Mouse (Mus musculus) midbrain, postnatal 0 days (tissue): Measurements from ENCODE around the gene Sertad3. TPM values are rescaled to one million over a fixed set of nuclear protein-coding genes. Genes with fewer than 3 reads are reported as not detected.

ENCODE experiments used
- ATAC-seq: fragments of 200-750 bp; cut with Nextera tagmentation; 2 replicates; pipeline ENCODE4 v1.8.0; 2017; ENCODE audit warnings: moderate number of reproducible peaks, mild to moderate bottlenecking, moderate TSS enrichment, moderate library complexity; ENCODE audit not compliant: low FRiP score
- DNase-seq: peaks from one replicate; pipeline ENCODE4 v3.0.0-alpha.2; 2015; ENCODE audit warnings: low spot score
- H3K27ac ChIP-seq: fragments of 300-500 bp; sonication (generic); 2 replicates; pipeline ENCODE4 v1.5.1; 2014; ENCODE audit warnings: low read depth, mild to moderate bottlenecking, low read length, mixed read lengths
- H3K27me3 ChIP-seq: fragments of 300-500 bp; sonication (generic); 2 replicates; pipeline ENCODE4 v1.6.1; 2014; ENCODE audit warnings: low read length, control low read depth, mixed read lengths; ENCODE audit not compliant: insufficient read depth
- H3K36me3 ChIP-seq: fragments of 300-500 bp; sonication (generic); 2 replicates; pipeline ENCODE4 v1.6.1; 2014; ENCODE audit warnings: low read length, control low read depth, mixed read lengths; ENCODE audit not compliant: insufficient read depth
- H3K4me1 ChIP-seq: fragments of 300-500 bp; sonication (generic); 2 replicates; pipeline ENCODE4 v1.6.1; 2014; ENCODE audit warnings: mild to moderate bottlenecking, control low read depth, antibody characterized with exemption, low read length, mixed read lengths; ENCODE audit not compliant: insufficient read depth
- H3K4me2 ChIP-seq: fragments of 300-500 bp; sonication (generic); 2 replicates; pipeline ENCODE4 v1.6.1; 2014; ENCODE audit warnings: low read depth, mild to moderate bottlenecking, low read length, mixed read lengths; ENCODE audit not compliant: poor library complexity, severe bottlenecking
- H3K4me3 ChIP-seq: fragments of 300-500 bp; sonication (generic); 2 replicates; pipeline ENCODE4 v1.5.1; 2014; ENCODE audit warnings: low read depth, mild to moderate bottlenecking, low read length, moderate library complexity
- H3K9ac ChIP-seq: fragments of 300-500 bp; sonication (generic); replicated peaks from 2 replicates; pipeline ENCODE4 v1.6.1; 2014; ENCODE audit warnings: mild to moderate bottlenecking, low read length, moderate library complexity, mixed read lengths; ENCODE audit not compliant: poor library complexity, severe bottlenecking
- H3K9me3 ChIP-seq: fragments of 300-500 bp; sonication (generic); 2 replicates; pipeline ENCODE4 v1.6.1; 2016; ENCODE audit warnings: low read length, control low read depth
- CTCF ChIP-seq: IDR thresholded peaks from 2 replicates; pipeline ENCODE4 v1.5.1; 2016; ENCODE audit warnings: antibody characterized with exemption, mild to moderate bottlenecking
- WGBS: fragments of 180-500 bp; shearing (Covaris S2); extraction: QIAGEN DNeasy Blood & Tissue Kit; methylation state at CpG from one replicate; pipeline ENCODE4 v1.1.7; 2014; 5-methylcytosine and 5-hydroxymethylcytosine counted together
- polyA plus RNA-seq: library from polyadenylated mRNA; unstranded; fragments of >200 nt; fragmentation: Nextera tagmentation; extraction: Ambion mirVana; gene quantifications from 2 replicates; pipeline ENCODE4 v1.2.1, GENCODE M21; 2015
- total RNA-seq: library from RNA; depleted of rRNA; stranded (reverse); fragments of >200 nt; gene quantifications from 2 replicates; pipeline ENCODE4 v1.2.3, GENCODE M21; 2014

Gene Sertad3
- total and polyA plus RNA-seq, 2 experiments from 2014 or later = 4.3 to 5.0 TPM

- Histone ChIP-seq H3K9ac (no peak overlapping the region), H3K27me3 (no peaks in the 10 kb centered on the region), H3K9me3 (no peaks in the 10 kb centered on the region), H3K4me3 (no peak overlapping the region), H3K36me3 (no peaks in the 10 kb centered on the region), H3K4me2 (no peak overlapping the region), H3K27ac (no peak overlapping the region), H3K4me1 (no peaks in the 10 kb centered on the region)
- no peak for ATAC-seq
- DNase-seq = no peak
- no peak for TF ChIP-seq CTCF
- 97% methylated on average over 3 of the region's 3 CpGs for WGBS
Measured at GRCm38 (mm10) chr7:27455273-27455672, 18.3 kb upstream of the Sertad3 start.

- H3K27ac ChIP-seq = no peak overlapping the region
- no peak for TF ChIP-seq CTCF
- no peak for DNase-seq
Measured at GRCm38 (mm10) chr7:27458614-27459013, 15.0 kb upstream of the Sertad3 start.

GRCm38 (mm10) chr7:27459640-27460039, 13.9 kb upstream of the Sertad3 start:
- no peaks in the 10 kb centered on the region for H3K36me3 ChIP-seq
- no peak overlapping the region for H3K4me2 ChIP-seq
- H3K9me3 ChIP-seq = no peaks in the 10 kb centered on the region
- no peak for TF ChIP-seq CTCF
- no peak overlapping the region for H3K4me3 ChIP-seq
- no peak overlapping the region for H3K27ac ChIP-seq
- H3K9ac ChIP-seq = no peak overlapping the region
- ATAC-seq (no peak), DNase-seq (no peak)
- H3K4me1 ChIP-seq = no peaks in the 10 kb centered on the region
- H3K27me3 ChIP-seq = no peaks in the 10 kb centered on the region
- 90% methylated on average over 5 of the region's 5 CpGs for WGBS

More at GRCm38 (mm10) chr7:27458614-27459013, 15.0 kb upstream of the Sertad3 start:
- WGBS = 79% methylated on average over 4 of the region's 4 CpGs
- Histone ChIP-seq H3K9ac (no peak overlapping the region), H3K9me3 (no peaks in the 10 kb centered on the region), H3K36me3 (no peaks in the 10 kb centered on the region), H3K4me3 (no peak overlapping the region), H3K4me2 (no peak overlapping the region), H3K27me3 (no peaks in the 10 kb centered on the region), H3K4me1 (no peaks in the 10 kb centered on the region)
- ATAC-seq = no peak

GRCm38 (mm10) chr7:27460477-27460876, 13.1 kb upstream of the Sertad3 start:
- H3K27me3 ChIP-seq = no peaks in the 10 kb centered on the region
- H3K27ac ChIP-seq = no peak overlapping the region
- no peaks in the 10 kb centered on the region for H3K9me3 ChIP-seq
- no peak for DNase-seq
- no peak for TF ChIP-seq CTCF
- H3K4me2 ChIP-seq = no peak overlapping the region
- no peaks in the 10 kb centered on the region for H3K36me3 ChIP-seq
- no peak for ATAC-seq
- 86% methylated on average over 6 of the region's 6 CpGs for WGBS
- H3K4me1 ChIP-seq = no peaks in the 10 kb centered on the region
- no peak overlapping the region for H3K4me3 ChIP-seq
- no peak overlapping the region for H3K9ac ChIP-seq

- Histone ChIP-seq H3K9me3 (no peaks in the 10 kb centered on the region), H3K27ac (no peak overlapping the region), H3K4me1 (no peaks in the 10 kb centered on the region), H3K27me3 (no peaks in the 10 kb centered on the region), H3K4me3 (no peak overlapping the region), H3K36me3 (no peaks in the 10 kb centered on the region), H3K4me2 (no peak overlapping the region), H3K9ac (no peak overlapping the region)
- no peak for TF ChIP-seq CTCF
- 23% methylated on average over 4 of the region's 4 CpGs for WGBS
- DNase-seq (peak; percentile 10), ATAC-seq (no peak)
Measured at GRCm38 (mm10) chr7:27467648-27468047, 5.9 kb upstream of the Sertad3 start.

GRCm38 (mm10) chr7:27471390-27472120, 2.0 kb upstream of the Sertad3 start:
- Histone ChIP-seq H3K27me3 (no peaks in the 10 kb centered on the region), H3K9me3 (no peaks in the 10 kb centered on the region), H3K9ac (no peak overlapping the region), H3K27ac (no peak overlapping the region), H3K4me3 (no peak overlapping the region), H3K36me3 (0 out of 2 replicates have a peak, but pooled peaks cover under 1% of the 10 kb centered on the region), H3K4me2 (no peak overlapping the region), H3K4me1 (no peaks in the 10 kb centered on the region)
- no peak for TF ChIP-seq CTCF
- ATAC-seq = no peak
- 90% methylated on average over 11 of the region's 11 CpGs for WGBS
- DNase-seq = no peak
